Comparison of ENCODE assay signal across 11 mouse cellular contexts in genomic region chr1:162053186-162053585, GRCm38 (mm10).
DNase-seq lines count a peak whose midpoint lies in the region; ATAC-seq and TF ChIP-seq lines count a peak whose summit lies in the region.
"Had no signal": no experiment of that assay in that cellular context is flagged by ENCODE, and none has a peak within 500 bp of the region (broad histone marks: within the 10 kb centered on the region; RNA-seq: fewer than 3 reads in every experiment).

No protein-coding gene starts in this region.

- H3K27me3 ChIP-seq in forebrain, postnatal 0 days (ENCODE audit: insufficient read depth, low read length): no peaks in the 10 kb centered on the region
- no peaks in the 10 kb centered on the region for H3K27me3 ChIP-seq in midbrain, embryonic 11.5 days (ENCODE audit: control insufficient read depth, insufficient read depth, low read length)

- H3K27ac ChIP-seq in forebrain, postnatal 0 days (ENCODE audit: low read depth, low read length): peak overlapping the region; percentile 4; the same call in 1 of the 2 replicates
- 0 out of 2 replicates have a peak overlapping the region, but pooled peaks have one; percentile 21 for H3K27ac ChIP-seq in midbrain, embryonic 11.5 days (ENCODE audit: low read depth, low read length)

- H3K4me2 ChIP-seq in forebrain, postnatal 0 days (ENCODE audit: low read depth): no peak overlapping the region
- no peak overlapping the region for H3K4me2 ChIP-seq in midbrain, embryonic 11.5 days

- peak; percentile 60 for ATAC-seq in forebrain, postnatal 0 days
- peak; percentile 18; the same call in 1 of the 2 replicates for ATAC-seq in midbrain, embryonic 11.5 days (ENCODE audit: low FRiP score)
- ATAC-seq in activated CD4-positive, CD25-positive, alpha-beta regulatory T cell, adult 4 months: no peak

- H3K4me1 ChIP-seq in forebrain, postnatal 0 days (ENCODE audit: insufficient read depth): no peaks in the 10 kb centered on the region
- no peaks in the 10 kb centered on the region; the same call in 1 of the 2 replicates for H3K4me1 ChIP-seq in midbrain, embryonic 11.5 days (ENCODE audit: control insufficient read depth, insufficient read depth, low read length)

- WGBS in forebrain, postnatal 0 days: 13% methylated on average over 7 of the region's 7 CpGs
- 41% methylated on average over 7 of the region's 7 CpGs for WGBS in midbrain, embryonic 11.5 days

- H3K9me3 ChIP-seq in forebrain, postnatal 0 days (ENCODE audit: low read length): no peaks in the 10 kb centered on the region
- H3K9me3 ChIP-seq in midbrain, embryonic 11.5 days (ENCODE audit: control insufficient read depth, low read length): no peaks in the 10 kb centered on the region

- H3K9ac ChIP-seq in forebrain, postnatal 0 days: no peak overlapping the region
- peak overlapping the region; percentile 33; the same call in 1 of the 2 replicates for H3K9ac ChIP-seq in midbrain, embryonic 11.5 days (ENCODE audit: low read length)

- no peaks in the 10 kb centered on the region for H3K36me3 ChIP-seq in forebrain, postnatal 0 days (ENCODE audit: insufficient read depth)
- H3K36me3 ChIP-seq in midbrain, embryonic 11.5 days (ENCODE audit: control insufficient read depth, insufficient read depth, low read length): no peaks in the 10 kb centered on the region

- no peak overlapping the region for H3K4me3 ChIP-seq in forebrain, postnatal 0 days (ENCODE audit: low read depth, low read length)
- no peak overlapping the region for H3K4me3 ChIP-seq in midbrain, embryonic 11.5 days (ENCODE audit: low read depth, low read length)

- DNase-seq in embryo, embryonic 11 days: peak; percentile 42
- DNase-seq in embryo, embryonic 10 days (ENCODE audit: low spot score): no peak
- peak; percentile 27 for DNase-seq in NIH3T3 (ENCODE audit: low read depth)
- DNase-seq in forebrain, postnatal 0 days: peak; percentile 47
- DNase-seq in midbrain, embryonic 11.5 days (ENCODE audit: low spot score, missing footprints): peak; percentile 90
- no peak for DNase-seq in ovary, adult 18-20 months (ENCODE audit: low spot score)
- DNase-seq in cerebellum, postnatal 36 days: no peak
- DNase-seq: kidney, adult 9 months; left cerebral cortex, postnatal 4 days; lung, postnatal 4 days had no signal

- no peak for TF ChIP-seq CTCF in forebrain, postnatal 0 days (IDR thresholded peaks at IDR 0.05; ENCODE audit: low read depth)

Comparison
In these comparisons a context has a peak if more than half of its experiments do, and no peak if none do; other contexts are left out.
1. DNase-seq: peak in embryo, embryonic 11 days (single experiment), NIH3T3 (single experiment), forebrain, postnatal 0 days (single experiment) and midbrain, embryonic 11.5 days (single experiment); none in embryo, embryonic 10 days (single experiment), ovary, adult 18-20 months (single experiment) and cerebellum, postnatal 36 days (0 of 2).